Mouse (Mus musculus): ENCODE results near the gene Chn2. TPM values are rescaled to one million over a fixed set of nuclear protein-coding genes. Genes with fewer than 3 reads are reported as not detected.

The Chn2 gene
- polyA plus RNA-seq, 1 experiment from 2014 or later, result 17.1 TPM

DNA sequence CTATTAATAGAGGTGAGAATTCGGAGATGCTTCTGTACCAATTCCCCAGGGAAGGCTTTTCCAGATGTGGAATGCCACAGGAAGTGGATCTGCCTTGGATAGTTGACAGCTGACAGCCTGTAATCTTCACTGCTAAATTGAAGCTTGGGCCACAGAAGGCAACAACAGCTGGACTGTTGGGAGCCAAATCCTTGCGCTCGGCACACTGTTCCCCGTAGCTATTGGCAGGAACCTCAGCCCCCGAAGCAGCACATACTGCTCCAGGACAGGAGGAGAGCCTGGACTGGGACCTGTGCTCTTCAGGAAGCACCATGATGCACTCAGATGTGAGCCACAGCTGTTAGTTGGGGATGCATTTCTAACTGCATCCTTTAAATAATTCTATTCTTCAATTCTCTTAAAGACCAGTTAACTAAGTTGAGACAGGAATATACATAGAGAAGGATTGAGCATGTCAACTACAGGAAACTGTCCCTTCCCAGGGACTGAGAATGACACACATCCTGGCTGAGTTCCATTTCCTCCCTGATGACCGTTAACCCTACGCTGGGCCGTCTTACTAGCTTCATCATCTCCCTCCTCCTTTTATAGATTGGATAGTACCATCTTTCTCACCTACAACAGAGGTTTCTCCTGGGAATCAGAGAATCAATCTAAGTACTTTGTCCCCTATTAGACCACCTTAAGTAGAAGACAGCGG, 64.1 kb downstream of the Chn2 start:
- Histone ChIP-seq H3K4me1 (ENCODE audit: insufficient read depth, low read length) (peaks cover 15% of the 10 kb centered on the region), H3K27ac (ENCODE audit: low read length) (no peak overlapping the region), H3K27me3 (ENCODE audit: insufficient read depth, low read length) (no peaks in the 10 kb centered on the region), H3K36me3 (ENCODE audit: insufficient read depth, low read length) (no peaks in the 10 kb centered on the region), H3K9ac (replicated peaks; ENCODE audit: low read length) (no peak overlapping the region), H3K9me3 (ENCODE audit: low read length) (no peaks in the 10 kb centered on the region), H3K4me3 (ENCODE audit: low read length) (no peak overlapping the region), H3K4me2 (replicated peaks; ENCODE audit: low read depth, low read length) (no peak overlapping the region)
- WGBS, result 71% methylated on average over 9 of the region's 9 CpGs
- no peak for ATAC-seq (ENCODE audit: low FRiP score, low TSS enrichment)

DNA sequence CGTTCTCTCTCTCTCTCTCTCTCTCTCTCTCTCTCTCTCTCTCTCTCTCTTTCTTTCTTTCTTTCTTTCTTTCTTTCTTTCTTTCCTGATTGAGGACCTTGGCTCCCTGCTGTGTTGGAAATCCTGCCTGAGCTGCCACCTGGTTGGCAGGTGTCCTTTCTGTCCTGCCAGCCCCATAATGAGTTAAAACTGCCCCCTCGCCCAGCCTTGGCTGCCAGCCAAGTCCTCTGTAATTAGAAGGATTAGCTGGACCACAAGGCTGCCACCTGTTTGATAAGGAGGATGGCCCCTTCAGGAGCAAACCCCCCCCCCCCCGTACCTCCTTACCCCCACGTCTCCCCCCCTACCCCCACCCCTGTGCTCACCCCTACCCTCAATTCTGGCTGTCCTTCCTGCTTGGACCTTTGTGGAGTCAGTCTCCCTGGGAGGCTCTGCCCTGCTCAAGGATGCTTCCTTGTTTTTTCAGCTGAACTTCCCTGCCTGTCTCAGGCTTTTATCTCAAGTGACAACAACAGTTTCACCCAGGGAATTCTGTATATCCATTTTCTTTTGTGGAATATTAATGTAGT, 72.1 kb downstream of the Chn2 start:
- ATAC-seq (ENCODE audit: low FRiP score, low TSS enrichment), result no peak
- H3K27ac ChIP-seq (ENCODE audit: low read length), result no peak overlapping the region
- H3K36me3 ChIP-seq (ENCODE audit: insufficient read depth, low read length), result no peaks in the 10 kb centered on the region
- WGBS, result 19% methylated on average over 4 of the region's 4 CpGs
- H3K9ac ChIP-seq (replicated peaks; ENCODE audit: low read length), result no peak overlapping the region
- H3K9me3 ChIP-seq (ENCODE audit: low read length), result no peaks in the 10 kb centered on the region
- H3K4me2 ChIP-seq (replicated peaks; ENCODE audit: low read depth, low read length), result no peak overlapping the region
- H3K4me1 ChIP-seq (ENCODE audit: insufficient read depth, low read length), result peaks cover 19% of the 10 kb centered on the region
- H3K4me3 ChIP-seq (ENCODE audit: low read length), result no peak overlapping the region
- no peaks in the 10 kb centered on the region for H3K27me3 ChIP-seq (ENCODE audit: insufficient read depth, low read length)

DNA sequence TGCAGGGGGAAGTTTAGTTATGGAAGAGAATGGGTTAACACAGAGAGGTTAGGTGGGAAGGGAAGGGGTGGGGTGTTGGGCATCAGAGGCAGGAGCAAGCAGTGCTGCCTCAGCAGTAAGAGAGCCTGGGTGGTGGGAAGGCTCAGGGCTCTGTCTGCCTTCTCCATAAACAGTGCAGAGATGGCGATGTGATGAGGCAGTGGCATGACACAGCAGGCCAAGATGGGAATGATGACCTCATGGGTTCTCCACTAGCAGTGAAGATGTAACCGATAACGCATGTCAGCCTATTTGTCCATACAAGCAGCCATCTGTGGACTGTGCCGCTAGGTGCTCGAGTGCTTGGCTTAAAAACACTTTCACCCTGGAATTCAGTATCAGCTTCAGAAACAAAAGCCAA, 74.0 kb downstream of the Chn2 start:
- no peak for ATAC-seq (ENCODE audit: low FRiP score, low TSS enrichment)

DNA sequence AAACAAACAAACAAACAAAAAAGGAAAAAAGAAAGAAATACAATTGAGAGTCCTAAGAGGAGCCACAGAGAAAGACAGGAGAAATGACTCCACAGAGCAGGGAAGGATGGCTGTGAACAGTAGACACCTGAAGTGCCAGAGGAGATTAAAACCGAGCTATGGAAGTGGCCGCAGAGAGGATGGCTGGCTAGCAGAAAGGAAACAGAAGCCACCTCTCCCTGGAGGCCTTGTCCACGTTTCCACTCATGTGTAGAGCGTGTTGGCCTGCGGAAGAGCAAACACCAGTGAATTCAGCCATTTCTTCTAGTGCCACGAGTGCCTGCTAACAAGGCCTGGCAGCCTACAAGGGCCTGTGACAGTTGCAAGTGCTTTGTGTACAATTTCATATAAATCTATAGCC, 75.1 kb downstream of the Chn2 start:
- no peak for ATAC-seq (ENCODE audit: low FRiP score, low TSS enrichment)
- 91% methylated on average over 6 of the region's 6 CpGs for WGBS
- Histone ChIP-seq H3K4me1 (ENCODE audit: insufficient read depth, low read length) (peaks cover 19% of the 10 kb centered on the region), H3K4me3 (ENCODE audit: low read length) (no peak overlapping the region), H3K27ac (ENCODE audit: low read length) (no peak overlapping the region), H3K9me3 (ENCODE audit: low read length) (no peaks in the 10 kb centered on the region), H3K9ac (replicated peaks; ENCODE audit: low read length) (no peak overlapping the region), H3K36me3 (ENCODE audit: insufficient read depth, low read length) (no peaks in the 10 kb centered on the region), H3K27me3 (ENCODE audit: insufficient read depth, low read length) (no peaks in the 10 kb centered on the region), H3K4me2 (replicated peaks; ENCODE audit: low read depth, low read length) (no peak overlapping the region)

More for the DNA sequence above, 74.0 kb downstream of the Chn2 start:
- Histone ChIP-seq H3K9me3 (ENCODE audit: low read length) (no peaks in the 10 kb centered on the region), H3K36me3 (ENCODE audit: insufficient read depth, low read length) (no peaks in the 10 kb centered on the region), H3K4me3 (ENCODE audit: low read length) (no peak overlapping the region), H3K4me2 (replicated peaks; ENCODE audit: low read depth, low read length) (no peak overlapping the region), H3K4me1 (ENCODE audit: insufficient read depth, low read length) (peaks cover 19% of the 10 kb centered on the region), H3K9ac (replicated peaks; ENCODE audit: low read length) (no peak overlapping the region), H3K27ac (ENCODE audit: low read length) (no peak overlapping the region), H3K27me3 (ENCODE audit: insufficient read depth, low read length) (no peaks in the 10 kb centered on the region)
- 85% methylated on average over 5 of the region's 5 CpGs for WGBS

DNA sequence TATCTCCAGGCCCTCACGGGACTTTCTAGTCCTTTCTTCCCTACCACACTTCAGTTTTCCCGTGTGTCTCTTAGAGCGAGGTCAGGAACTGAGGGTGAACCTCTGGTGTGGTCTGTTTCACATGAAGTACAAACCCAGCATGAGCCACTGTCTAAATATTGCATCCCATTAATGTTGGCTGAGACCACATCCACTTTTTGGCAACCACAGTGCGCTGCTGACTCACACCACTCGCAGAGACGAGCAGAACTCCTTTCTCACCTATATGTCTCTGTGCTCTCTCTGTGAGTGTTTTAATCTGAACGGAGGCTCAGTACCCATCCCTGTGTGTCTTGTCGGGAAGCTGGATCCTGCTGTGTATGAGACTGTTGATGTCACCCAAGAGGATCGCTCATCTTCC, 76.9 kb downstream of the Chn2 start:
- Histone ChIP-seq H3K36me3 (ENCODE audit: insufficient read depth, low read length) (no peaks in the 10 kb centered on the region), H3K27me3 (ENCODE audit: insufficient read depth, low read length) (no peaks in the 10 kb centered on the region), H3K9me3 (ENCODE audit: low read length) (no peaks in the 10 kb centered on the region), H3K4me2 (replicated peaks; ENCODE audit: low read depth, low read length) (no peak overlapping the region), H3K9ac (replicated peaks; ENCODE audit: low read length) (no peak overlapping the region), H3K4me1 (ENCODE audit: insufficient read depth, low read length) (peaks cover 19% of the 10 kb centered on the region), H3K27ac (ENCODE audit: low read length) (no peak overlapping the region), H3K4me3 (ENCODE audit: low read length) (no peak overlapping the region)
- ATAC-seq (ENCODE audit: low FRiP score, low TSS enrichment), result no peak
- WGBS, result 91% methylated on average over 9 of the region's 9 CpGs

DNA sequence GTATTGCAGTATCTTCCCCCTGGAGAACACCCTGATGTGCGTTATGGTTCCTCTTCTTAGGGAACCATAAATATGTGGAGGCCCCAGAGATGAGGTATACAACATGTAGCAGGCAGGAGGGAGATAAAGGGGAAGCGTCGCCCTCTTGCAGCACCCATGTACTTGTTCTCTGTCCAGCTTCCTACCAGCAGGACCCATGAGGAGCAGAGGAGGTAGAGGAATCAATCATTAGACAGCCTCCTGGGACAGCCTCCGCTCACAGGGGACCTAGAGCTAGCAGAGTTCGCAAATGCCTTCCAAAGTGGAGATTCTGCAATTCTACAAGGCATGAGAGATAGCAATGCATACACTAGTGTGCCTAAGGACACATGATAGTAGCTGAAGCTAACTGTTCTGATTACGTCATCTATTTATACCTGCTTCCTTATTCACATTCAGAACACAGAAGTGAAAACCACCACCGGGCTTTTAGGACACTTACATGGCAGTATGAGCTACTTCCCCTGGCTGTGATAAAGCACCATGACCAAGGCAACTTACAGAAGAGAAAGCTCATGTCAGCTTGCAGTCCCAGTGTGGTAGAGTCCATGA, 77.7 kb downstream of the Chn2 start:
- H3K4me2 ChIP-seq (replicated peaks; ENCODE audit: low read depth, low read length), result no peak overlapping the region
- no peak for ATAC-seq (ENCODE audit: low FRiP score, low TSS enrichment)
- no peaks in the 10 kb centered on the region for H3K9me3 ChIP-seq (ENCODE audit: low read length)
- no peak overlapping the region for H3K27ac ChIP-seq (ENCODE audit: low read length)
- no peaks in the 10 kb centered on the region for H3K27me3 ChIP-seq (ENCODE audit: insufficient read depth, low read length)
- WGBS, result 90% methylated on average over 7 of the region's 7 CpGs
- no peak overlapping the region for H3K4me3 ChIP-seq (ENCODE audit: low read length)
- peaks cover 13% of the 10 kb centered on the region for H3K4me1 ChIP-seq (ENCODE audit: insufficient read depth, low read length)
- no peak overlapping the region for H3K9ac ChIP-seq (replicated peaks; ENCODE audit: low read length)
- no peaks in the 10 kb centered on the region for H3K36me3 ChIP-seq (ENCODE audit: insufficient read depth, low read length)

DNA sequence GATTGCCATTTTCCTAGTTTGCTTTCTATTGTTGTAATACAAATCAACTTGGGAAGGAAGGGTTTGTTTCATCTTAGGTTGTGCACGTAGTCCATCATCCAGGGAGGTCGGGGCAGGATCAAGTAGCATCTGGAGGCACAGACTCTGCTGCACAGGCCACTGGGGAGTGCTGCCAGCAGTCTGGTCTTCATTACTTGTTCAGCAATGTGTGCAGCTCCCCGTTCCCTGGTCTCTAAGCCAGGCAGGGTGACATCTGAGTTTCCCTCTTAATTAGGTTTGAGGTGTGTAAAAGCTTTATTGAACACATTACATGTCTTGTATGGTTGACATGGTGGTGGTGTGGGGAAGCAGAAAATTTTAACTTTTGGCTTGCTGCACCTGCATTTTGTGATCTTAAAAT, 79.0 kb downstream of the Chn2 start:
- Histone ChIP-seq H3K27ac (ENCODE audit: low read length) (no peak overlapping the region), H3K4me2 (replicated peaks; ENCODE audit: low read depth, low read length) (no peak overlapping the region), H3K4me1 (ENCODE audit: insufficient read depth, low read length) (peaks cover 1% of the 10 kb centered on the region; the same call in 1 of the 2 replicates), H3K9me3 (ENCODE audit: low read length) (no peaks in the 10 kb centered on the region), H3K9ac (replicated peaks; ENCODE audit: low read length) (no peak overlapping the region), H3K27me3 (ENCODE audit: insufficient read depth, low read length) (no peaks in the 10 kb centered on the region), H3K4me3 (ENCODE audit: low read length) (no peak overlapping the region), H3K36me3 (ENCODE audit: insufficient read depth, low read length) (no peaks in the 10 kb centered on the region)
- no peak for ATAC-seq (ENCODE audit: low FRiP score, low TSS enrichment)
- 66% methylated on average over 3 of the region's 3 CpGs for WGBS

DNA sequence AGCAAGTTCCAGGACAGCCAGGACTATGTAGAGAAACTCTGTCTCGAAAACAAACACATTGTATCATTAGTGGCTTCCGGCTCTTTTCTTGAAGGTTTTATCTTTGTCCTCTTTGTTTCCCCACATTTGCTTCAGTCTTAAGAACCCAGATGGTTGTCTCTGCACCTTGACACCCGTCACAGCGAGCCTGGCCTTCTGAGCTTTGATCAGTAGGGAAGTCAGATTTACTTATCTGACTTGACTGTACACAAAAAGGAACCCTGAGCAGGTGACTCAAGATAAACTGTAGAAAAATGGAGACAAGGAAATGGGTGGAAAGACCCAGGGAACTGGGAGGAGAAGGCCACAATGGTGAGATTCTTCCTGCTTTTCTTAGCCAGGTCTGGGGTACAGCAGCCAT, 79.5 kb downstream of the Chn2 start:
- H3K9ac ChIP-seq (replicated peaks; ENCODE audit: low read length), result no peak overlapping the region
- no peaks in the 10 kb centered on the region for H3K36me3 ChIP-seq (ENCODE audit: insufficient read depth, low read length)
- ATAC-seq (ENCODE audit: low FRiP score, low TSS enrichment), result no peak
- no peaks in the 10 kb centered on the region for H3K27me3 ChIP-seq (ENCODE audit: insufficient read depth, low read length)
- H3K4me2 ChIP-seq (replicated peaks; ENCODE audit: low read depth, low read length), result no peak overlapping the region
- no peaks in the 10 kb centered on the region for H3K9me3 ChIP-seq (ENCODE audit: low read length)
- no peaks in the 10 kb centered on the region for H3K4me1 ChIP-seq (ENCODE audit: insufficient read depth, low read length)
- 86% methylated on average over 4 of the region's 4 CpGs for WGBS
- no peak overlapping the region for H3K27ac ChIP-seq (ENCODE audit: low read length)
- H3K4me3 ChIP-seq (ENCODE audit: low read length), result no peak overlapping the region

DNA sequence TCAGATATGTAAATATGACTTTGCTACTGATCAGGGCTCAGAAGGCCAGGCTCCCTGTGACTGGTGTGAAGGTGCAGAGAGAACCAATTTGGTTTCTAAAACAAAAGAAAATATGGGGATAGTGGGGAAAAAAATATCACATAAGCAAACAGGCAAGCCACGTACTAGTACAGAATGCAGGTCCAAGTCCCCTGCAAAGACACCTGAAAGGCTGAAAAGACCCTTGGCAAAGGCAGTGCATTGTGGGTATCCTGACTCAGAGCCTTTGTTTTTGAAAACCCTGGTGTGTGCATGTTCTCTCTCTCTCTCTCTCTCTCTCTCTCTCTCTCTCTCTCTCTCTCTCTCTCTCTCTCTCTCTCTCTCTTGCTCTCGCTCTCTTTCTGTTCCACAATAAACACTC, 80.1 kb downstream of the Chn2 start:
- Histone ChIP-seq H3K36me3 (ENCODE audit: insufficient read depth, low read length) (no peaks in the 10 kb centered on the region), H3K27ac (ENCODE audit: low read length) (no peak overlapping the region)
- WGBS, result 75% methylated on average over 2 of the region's 2 CpGs

More for the DNA sequence above, 80.1 kb downstream of the Chn2 start:
- Histone ChIP-seq H3K27me3 (ENCODE audit: insufficient read depth, low read length) (no peaks in the 10 kb centered on the region), H3K4me1 (ENCODE audit: insufficient read depth, low read length) (no peaks in the 10 kb centered on the region), H3K4me2 (replicated peaks; ENCODE audit: low read depth, low read length) (no peak overlapping the region), H3K9ac (replicated peaks; ENCODE audit: low read length) (no peak overlapping the region), H3K9me3 (ENCODE audit: low read length) (no peaks in the 10 kb centered on the region), H3K4me3 (ENCODE audit: low read length) (no peak overlapping the region)
- no peak for ATAC-seq (ENCODE audit: low FRiP score, low TSS enrichment)

Data from kidney, embryonic 16.5 days (tissue).